Mouse (Mus musculus) telencephalon, adult 2 months (tissue): ENCODE measurements at regions not wholly inside any gene's neighbourhood (a gene's known extent, or its start where the extent isn't known, plus 50 kb on each side); places are given as distances from the start of the nearest gene placed in this dataset.

ENCODE experiments used
- DNase-seq: peaks from one replicate; pipeline ENCODE4 v3.0.0-alpha.2; 2011; ENCODE audit warnings: low read depth, low spot score

GRCm38 (mm10) chr9:116366713-116367112 is 191.6 kb upstream of the Tgfbr2 start:
- DNase-seq: no peak

GRCm38 (mm10) chr9:116366193-116366592 is 191.0 kb upstream of the Tgfbr2 start:
- DNase-seq: no peak

GRCm38 (mm10) chr9:116365701-116366100 is 190.5 kb upstream of the Tgfbr2 start:
- no peak for DNase-seq

DNA sequence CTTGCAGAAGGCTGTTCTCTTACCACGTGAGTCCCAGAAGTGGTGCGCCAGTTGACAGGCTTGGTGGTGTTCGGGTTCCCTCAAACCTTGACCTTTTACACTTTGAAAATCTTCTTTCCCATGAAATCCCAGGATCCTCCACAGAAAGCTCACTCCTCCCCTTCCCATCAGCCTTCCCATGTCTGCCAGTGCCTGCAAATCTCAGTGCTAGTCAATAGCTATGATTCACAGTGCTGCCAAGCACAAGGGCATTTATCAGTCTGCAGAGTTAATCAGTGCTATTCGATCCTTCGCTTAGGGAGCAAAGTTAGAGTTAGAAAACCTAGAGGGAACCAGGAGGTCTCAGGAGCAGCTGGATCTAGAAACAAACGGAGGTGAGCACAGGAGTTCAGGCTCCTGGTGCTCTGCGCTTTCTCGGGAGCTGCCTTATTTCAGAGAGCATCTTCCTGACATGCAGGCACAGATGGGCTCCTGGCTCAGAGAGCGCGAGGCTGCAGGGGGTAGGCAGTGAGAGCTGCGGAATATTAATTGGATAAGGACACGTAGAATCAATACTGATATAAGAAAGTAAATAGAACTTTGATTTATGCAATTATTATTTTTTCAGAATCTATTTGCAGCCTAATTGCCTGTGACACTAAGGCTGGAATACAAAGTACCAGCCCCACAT is 190.0 kb upstream of the Tgfbr2 start:
- DNase-seq: no peak

DNA sequence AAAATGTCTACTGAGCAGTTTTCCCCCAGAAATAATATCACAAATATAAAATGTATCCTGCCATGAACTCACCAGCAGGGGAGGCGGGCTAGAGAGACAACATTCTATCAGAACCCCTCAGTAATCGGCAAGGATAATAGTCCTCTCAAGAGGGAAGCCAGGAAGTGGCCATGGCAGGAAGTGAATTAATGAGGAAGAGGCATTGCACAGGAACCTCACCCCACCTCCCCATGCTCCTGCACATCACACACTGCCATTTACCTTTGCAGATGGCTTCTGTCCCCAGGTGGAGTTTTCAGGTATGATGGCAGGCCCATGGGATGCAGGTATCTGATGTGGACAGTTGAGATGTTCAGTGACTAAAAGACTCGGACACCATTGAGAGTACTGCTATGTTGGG is 185.9 kb upstream of the Tgfbr2 start:
- no peak for DNase-seq

DNA sequence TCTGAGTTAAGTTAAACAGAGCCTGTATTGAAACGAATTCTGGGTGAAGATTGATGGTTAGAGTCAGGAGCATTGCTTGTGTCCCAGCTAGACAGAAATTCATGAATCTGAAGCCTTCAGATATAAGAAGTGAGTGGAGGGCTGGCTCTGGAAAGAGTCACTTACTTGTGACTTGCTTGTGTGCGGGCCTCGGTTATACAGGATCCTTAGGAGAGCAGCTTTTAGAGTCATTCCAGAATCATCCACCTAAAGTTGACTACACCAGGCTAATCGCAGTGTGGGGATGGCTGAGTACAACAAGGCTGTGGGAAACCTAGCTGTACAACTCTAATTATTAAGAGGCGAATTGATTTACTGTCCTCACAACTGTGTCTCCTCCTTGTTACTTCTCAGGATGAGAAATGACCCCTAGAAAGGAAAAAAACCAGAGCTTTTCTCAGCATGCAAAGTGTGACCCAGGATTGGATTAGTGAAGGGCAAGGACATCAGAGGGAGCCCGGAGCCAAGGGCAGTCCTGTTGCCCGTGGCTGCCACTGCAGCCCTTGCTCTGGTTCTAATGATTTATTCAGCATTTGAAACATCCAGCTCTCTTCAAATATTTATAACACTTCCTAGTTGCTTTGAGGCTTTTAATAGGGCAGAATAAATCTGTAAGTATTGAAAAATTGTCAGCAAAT is 179.0 kb upstream of the Tgfbr2 start:
- DNase-seq: no peak

DNA sequence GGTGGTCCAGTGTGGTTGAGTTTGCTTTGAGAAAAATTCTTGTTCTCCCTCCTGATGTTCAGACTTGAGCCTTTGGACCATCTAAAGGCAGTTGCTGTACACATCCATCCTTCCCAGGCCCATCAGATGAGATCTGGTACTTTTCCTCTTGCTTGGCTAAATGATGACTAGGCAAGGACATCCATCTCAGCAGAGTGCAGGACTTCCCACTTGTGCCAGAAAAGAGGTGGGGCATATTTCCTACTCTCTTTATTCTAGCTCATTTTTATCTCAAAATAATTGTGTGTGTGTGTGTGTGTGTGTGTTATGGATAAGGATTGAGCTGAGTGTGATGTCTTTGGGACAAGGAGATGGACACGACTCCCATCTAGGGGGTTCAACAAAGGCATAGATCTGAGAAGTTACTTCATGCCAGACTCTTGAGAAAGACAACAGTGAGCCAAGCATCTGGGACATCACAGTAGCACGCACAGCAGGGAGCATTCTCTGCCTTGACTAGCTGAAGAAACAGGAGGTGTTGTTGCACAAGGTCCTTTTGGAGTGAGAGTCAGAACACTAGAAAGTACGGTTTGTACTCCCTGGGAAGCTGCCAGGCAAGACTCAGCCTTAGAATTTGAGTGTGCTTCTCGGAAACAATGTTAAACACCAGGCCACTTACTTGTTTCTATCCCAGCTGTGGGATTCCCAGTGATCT is 177.8 kb upstream of the Tgfbr2 start:
- no peak for DNase-seq

GRCm38 (mm10) chr9:116350804-116351547 is 175.8 kb upstream of the Tgfbr2 start:
- DNase-seq: no peak

- no peak for DNase-seq
Measured at GRCm38 (mm10) chr9:116347021-116347420, 171.9 kb upstream of the Tgfbr2 start.

DNA sequence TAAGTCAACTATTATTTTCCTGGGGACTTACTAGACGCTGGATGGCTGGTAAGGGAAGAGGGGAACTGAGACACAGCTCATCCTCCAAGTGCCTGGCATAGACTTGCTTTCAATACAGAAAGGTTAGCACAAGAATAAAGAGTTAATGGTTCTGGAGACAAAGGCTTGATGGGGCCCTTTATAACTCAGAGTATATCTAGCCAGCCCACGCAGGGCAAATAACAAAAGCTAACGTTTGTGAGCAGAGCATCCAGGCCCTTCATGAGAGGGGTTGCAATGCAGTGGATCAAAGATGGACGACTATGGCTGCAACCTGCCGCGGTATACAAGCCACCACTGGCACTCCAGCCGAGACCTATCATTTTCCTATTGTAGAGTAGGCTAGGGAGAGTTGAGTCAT is 171.3 kb upstream of the Tgfbr2 start:
- DNase-seq: no peak

- peak; percentile 70 for DNase-seq
Measured at GRCm38 (mm10) chr9:116343086-116343481, 167.9 kb upstream of the Tgfbr2 start.

GRCm38 (mm10) chr9:116342446-116343085 is 167.4 kb upstream of the Tgfbr2 start:
- DNase-seq: no peak

DNA sequence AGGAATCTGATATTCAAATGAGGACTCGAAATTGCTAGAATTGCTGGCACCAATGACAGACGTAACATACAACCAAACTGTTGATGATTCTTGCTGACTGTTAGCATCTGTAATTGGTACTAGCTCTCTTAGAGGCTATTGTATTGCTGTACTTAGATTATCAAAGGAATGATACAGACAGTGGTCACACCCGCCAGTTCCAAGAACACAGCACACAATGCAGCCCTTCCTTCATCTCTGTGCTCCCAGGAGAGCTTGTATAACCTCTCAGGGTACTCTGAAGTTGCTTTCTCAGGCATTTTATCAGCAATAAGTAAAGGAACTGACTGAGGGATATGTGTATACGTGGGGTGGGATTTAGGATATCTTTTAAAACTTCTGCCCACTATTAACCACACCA is 166.8 kb upstream of the Tgfbr2 start:
- DNase-seq: no peak

- DNase-seq: no peak
Measured at GRCm38 (mm10) chr9:116340952-116341351, 165.8 kb upstream of the Tgfbr2 start.

DNA sequence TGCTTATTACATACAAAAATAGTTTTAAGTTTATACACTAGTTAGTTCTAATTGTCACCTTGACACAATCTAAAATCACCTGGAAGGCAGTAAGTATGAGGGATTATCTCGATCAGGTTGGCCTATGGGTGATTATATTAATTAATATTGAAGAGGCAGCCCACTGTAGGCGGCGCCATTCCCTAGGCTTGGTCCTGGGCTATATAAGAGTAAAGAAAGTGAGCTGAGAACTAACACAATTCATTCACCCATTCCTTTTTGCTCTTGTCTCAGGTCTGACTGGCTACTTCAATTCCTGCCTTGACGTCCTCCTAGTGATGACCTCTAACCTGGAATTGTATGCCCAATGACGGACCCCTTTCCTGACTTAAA is 163.6 kb upstream of the Tgfbr2 start:
- no peak for DNase-seq

DNA sequence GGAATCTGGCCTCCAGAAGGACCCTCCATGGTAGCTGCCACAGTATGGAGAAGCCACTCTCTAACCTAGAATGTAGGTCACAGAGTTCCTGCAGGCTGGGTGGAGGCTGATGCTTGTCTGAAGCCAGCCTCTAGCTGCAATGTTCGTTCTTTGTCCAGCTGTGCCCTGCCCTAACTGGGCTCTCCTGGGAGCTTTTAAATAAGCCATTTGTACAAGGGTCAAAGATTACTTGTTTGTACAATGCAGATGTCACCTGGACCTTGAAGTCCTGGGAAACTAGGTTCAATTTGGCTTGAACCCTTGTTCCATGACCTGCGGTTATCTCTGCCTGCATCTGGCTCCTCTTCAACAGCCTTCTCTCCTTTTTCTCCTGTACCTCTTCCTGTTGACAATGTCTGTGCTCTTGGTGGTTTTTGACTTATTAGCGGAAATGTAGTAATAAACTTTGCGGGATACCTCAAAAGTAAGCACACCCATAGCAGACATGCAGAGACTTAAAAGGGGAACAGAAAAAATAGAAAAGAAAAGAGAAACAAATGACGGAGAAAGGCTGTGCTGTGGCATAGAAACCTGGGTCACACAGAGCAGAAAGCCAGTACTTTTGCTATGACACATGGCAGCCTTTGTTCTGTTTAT is 163.1 kb upstream of the Tgfbr2 start:
- no peak for DNase-seq

GRCm38 (mm10) chr9:116337446-116338010 is 162.4 kb upstream of the Tgfbr2 start:
- DNase-seq: no peak

DNA sequence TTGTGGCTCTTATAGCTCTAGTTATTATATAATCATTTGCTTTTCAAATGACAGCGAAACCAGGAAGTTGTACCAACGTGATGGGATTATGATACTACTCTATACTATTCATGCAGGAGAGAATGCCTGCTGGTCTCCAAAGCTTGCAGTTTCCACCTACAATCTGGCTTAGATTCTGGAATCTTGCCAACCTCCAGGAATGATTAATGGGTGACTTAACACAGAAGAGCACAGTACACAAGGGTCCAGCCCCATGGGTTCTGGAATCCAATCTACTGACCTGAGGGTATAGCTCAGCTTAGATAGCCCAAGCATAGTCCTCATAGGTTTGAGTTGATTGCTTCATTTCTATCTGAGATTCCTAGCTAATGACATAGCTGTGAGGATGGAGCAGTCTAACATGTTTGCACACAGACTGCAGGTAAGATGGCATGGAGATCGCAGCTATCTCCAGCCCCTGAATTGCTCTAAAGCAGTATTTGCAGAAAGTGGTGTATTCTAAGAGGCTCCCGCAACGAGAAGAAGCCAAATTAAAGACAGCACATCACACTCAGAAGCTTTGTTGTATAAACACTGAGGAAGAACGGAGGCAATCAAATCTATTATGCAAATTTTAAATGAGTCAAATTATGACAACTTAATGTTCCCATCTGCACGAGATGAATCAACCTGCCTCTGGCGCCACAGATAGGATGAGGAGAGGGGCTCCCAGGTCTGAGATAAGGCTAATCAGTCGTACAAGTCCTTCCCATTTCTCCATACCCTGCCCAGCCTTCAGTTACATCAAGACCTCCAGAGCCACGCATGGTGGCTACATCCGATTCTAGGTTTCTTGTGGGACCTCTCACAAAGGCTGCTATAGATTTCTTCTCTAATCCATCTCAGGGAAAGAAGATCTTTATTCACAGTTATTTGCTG is 160.7 kb upstream of the Tgfbr2 start:
- DNase-seq: no peak

DNA sequence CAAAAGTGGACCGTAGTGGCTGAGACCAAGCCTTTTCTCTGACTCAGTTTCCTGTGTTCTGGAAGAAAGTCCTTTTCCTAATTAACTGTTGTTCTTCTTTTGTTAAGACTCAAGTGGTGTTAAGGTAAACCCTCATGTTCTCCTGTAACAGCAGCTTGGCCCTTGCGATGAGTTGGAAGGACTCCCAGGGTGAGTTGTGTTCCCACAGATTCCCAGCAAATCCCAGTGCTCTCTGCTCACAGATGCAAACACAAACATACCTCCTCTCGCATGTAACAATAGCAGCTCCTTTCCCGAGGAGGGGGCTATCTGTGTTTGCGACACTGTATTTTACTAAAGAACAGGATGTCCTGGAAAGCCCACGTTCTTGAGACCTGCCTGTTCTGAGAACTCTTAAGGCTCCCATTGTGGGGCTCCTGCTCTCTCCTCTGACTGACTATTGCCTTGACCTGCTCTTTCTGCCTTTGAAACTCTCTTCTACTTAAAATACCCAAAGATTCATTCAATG is 158.8 kb upstream of the Tgfbr2 start:
- DNase-seq: no peak
